Mouse (Mus musculus): ENCODE measurements around the gene Arfgef3.
A peak's percentile ranks its signal among the peaks of the same experiment; 100 is the strongest.

The Arfgef3 gene

DNA sequence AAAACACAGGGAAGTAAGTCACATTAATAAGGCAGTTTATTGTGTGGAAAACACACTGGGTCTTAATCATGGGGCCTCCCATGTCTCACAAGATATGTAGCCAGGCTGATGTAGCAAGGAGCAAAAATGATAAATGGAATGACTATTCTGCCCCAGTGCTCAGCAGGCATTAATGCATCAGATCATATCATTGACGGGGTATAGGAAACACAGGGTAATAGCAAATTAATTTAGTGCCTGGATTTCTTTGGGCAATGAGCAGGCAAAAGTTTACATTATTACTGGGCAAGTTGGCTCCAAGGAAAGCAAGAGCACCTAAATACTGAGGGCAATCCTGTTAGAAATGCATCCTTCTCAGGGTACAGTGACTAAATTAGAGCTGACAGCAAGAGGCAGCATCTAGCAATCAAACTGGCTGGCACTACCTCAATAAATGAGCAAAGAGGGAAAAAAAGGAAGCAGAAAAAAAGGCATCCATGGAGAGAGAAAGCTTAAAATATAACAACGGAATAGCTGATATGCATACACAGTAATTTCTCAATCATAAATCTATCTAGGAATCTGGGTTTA, 62.3 kb downstream of the Arfgef3 start:
- no peak for DNase-seq (ENCODE audit: low read depth, low spot score)

DNA sequence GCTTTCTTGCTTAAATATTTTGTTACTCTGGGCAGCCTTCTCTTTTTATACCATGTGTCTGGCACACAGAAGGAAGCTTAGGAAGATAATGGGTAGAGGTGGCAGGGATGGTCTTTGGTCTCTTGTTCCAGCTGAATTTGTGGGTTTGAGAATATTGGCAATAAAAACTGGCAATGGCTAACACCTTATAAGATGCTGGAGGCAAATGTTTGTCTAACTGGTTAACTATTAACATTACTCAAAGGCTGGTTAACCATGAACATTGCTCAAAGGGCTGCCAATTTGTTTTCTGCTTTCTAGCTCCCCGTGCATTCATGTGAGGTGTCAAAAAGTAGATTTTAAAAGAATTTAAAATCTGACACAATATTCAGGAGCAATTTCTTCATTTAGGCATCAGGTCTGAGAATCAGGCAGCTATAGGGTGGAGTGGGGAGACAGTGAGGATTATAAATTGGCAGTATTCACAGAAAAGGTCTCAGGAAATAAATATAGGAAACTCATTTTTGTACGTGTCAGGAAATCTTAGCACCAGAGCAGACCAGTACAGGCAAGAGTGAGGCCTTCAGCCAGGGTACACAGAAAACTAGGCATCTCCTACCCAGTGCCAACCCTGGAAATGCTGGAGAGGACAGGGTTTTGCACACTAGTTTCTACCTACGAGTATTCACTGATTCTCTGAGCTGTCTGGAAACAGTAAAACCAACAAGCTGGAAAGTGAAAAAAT, 62.9 kb downstream of the Arfgef3 start:
- no peak for DNase-seq (ENCODE audit: low read depth, low spot score)

DNA sequence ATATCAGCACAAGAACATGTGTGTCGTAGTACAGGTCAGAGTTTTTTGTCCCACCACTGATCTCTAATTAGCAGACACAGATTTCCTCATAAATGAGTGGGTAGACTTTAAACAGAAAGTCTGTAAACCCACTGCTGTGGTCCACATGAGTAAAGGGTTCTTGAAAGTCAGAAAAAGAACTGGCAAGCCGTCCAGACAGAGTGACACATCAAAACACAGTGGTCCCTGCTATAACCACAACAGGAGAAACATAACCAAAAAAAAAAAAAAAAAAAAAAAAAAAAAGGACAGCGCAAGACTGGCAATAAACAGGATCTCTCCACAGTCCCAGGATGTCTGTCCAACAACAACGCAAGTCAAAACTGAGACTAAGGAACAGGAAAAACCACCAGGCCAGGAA, 64.9 kb downstream of the Arfgef3 start:
- DNase-seq (ENCODE audit: low read depth, low spot score) = no peak

DNA sequence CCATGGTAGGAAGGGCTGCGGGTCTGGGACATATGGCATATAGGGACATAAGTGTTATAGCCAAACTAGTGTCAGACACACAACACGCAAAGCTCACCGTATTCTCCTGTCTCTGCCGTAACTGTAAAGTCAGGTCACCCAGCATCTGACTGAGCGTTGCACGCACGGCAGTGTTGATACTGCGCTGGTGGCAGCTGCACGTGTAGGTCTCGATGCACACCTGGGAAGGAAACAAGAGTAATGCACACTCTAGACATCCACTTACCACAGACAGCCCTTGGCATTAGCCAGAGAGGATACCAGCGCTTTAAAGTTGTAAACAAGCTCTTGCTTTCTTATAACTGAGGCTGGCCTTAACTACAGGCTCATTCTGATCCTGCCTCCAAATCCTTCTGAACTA, 79.0 kb downstream of the Arfgef3 start:
- no peak for DNase-seq (ENCODE audit: low read depth, low spot score)

DNA sequence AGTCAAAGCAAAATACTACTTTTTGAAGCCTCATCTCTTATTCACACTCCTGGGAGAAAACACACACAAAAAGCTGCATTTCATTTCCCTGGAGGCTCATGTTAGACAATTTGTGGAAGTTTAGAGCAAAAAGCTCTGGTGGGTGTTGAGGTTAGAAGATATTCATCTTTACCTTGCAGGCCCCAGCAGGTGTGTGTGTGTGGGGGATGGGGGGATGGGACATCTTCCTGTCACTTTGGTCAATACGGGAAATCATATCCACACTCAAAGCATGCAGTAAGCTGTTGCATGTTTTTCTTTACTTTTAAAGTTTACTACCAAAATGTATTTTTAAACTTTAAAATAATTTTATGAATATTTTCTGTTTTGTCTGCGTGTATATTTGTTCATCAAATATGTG, 79.7 kb downstream of the Arfgef3 start:
- DNase-seq (ENCODE audit: low read depth, low spot score) = no peak

- peak; percentile 60 for DNase-seq (ENCODE audit: low read depth, low spot score)
These were observed 82.0 kb downstream of the Arfgef3 start for GRCm38 (mm10) chr10:18661606-18662220.

DNA sequence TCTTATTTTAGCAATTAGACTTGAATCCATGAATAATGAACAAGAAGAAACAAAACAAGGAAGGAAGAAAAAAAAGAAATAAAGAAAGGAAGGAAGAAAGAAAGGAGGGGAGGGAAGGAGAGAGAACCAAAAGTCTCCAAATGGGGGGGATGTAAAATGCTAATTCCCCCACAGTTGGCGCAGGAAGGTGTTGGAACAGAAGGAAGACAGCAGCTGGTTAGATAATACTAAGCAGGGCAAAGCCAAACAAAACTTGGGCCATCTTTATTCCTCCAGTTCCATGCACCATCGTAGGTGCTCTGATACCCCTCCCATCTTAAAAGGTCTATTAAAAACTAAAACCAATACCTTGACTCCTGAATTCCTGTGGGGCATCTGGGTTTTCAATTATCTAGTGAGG, 82.8 kb downstream of the Arfgef3 start:
- DNase-seq (ENCODE audit: low read depth, low spot score) = no peak

DNA sequence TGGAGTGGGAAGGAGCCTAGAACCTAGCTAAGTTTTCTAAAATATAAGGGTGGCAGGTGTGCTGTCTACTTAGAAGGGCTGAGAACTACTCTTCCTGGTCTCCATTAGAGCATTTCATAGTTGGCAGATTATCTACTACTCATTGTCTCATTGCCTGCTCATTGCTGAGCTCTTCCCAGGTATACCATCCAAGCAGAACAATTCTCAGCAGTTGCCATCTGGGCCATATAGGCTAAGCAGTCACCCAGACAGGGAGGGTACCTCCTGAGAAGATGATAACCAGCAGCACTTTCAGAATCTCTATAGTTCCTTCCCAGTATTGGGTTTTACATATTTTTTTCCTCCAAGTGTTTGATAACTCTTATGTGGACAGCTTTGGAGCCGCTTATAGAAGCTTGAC, 86.2 kb downstream of the Arfgef3 start:
- DNase-seq (ENCODE audit: low read depth, low spot score) = no peak

- DNase-seq (ENCODE audit: low read depth, low spot score) = no peak
These were observed 96.7 kb downstream of the Arfgef3 start for GRCm38 (mm10) chr10:18647069-18647468.

DNA sequence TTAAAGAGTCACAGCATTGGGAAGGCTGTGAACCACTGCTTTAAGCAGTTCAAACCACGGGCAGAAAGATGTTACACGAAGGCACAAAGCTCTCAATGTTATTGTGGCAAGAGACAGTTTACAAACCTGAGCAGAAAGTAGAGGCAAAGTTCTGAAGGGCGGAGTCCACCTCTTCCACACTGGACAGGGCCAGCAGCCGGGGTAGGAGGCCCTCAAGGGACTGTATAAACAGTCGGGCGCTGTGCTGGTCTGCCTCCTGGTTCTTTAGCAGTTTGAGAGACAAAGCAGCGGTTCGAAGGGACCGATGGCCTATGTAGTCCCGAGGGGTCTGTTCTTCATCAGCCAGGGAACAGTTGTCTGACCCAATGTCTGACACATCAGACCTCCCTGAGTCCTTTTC, 97.7 kb downstream of the Arfgef3 start:
- no peak for DNase-seq (ENCODE audit: low read depth, low spot score)

DNA sequence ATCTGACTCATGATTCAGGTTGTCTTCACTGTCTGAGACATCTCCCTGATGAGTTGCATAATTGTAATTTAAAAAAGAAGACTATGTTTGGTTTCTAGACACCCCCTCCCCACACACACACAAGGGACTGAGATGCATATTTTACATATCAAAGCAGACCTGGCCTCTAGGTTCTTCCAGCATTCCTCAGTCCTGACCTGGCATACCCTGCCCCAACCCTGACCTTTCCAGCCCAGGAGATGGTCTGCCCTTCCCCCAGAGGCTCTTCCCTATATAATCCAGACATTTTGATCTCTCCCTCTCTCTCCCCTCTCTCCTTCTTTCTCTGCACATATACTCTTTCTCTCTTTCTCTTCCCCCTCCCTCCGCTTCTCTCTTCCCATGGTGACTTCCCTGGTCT, 99.4 kb downstream of the Arfgef3 start:
- peak; percentile 81 for DNase-seq (ENCODE audit: low read depth, low spot score)

GRCm38 (mm10) chr10:18643506-18643905, 100.2 kb downstream of the Arfgef3 start:
- no peak for DNase-seq (ENCODE audit: low read depth, low spot score)

DNA sequence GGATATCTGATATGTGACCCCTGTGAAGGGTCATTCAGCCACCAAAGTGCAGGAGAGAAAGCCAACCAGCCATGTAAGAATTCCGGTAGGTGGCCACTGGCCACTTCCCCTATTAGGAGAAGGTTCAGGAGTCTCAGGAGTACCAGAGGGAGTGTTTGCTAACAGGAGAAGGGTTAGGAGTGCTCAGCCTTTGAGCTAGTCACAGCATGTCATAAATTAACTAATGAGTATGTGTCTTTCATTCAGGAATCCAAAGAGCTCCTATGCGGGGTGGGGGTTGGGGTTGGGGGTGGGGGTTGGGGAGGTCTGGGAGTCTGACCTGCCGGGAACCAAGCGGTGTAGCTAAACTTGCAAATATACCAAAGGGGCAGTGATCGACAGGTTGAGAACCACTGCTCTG, 100.9 kb downstream of the Arfgef3 start:
- peak; percentile 48 for DNase-seq (ENCODE audit: low read depth, low spot score)

GRCm38 (mm10) chr10:18640596-18640995, 103.2 kb downstream of the Arfgef3 start:
- no peak for DNase-seq (ENCODE audit: low read depth, low spot score)

GRCm38 (mm10) chr10:18635450-18635849, 108.3 kb downstream of the Arfgef3 start:
- DNase-seq (ENCODE audit: low read depth, low spot score) = no peak

DNA sequence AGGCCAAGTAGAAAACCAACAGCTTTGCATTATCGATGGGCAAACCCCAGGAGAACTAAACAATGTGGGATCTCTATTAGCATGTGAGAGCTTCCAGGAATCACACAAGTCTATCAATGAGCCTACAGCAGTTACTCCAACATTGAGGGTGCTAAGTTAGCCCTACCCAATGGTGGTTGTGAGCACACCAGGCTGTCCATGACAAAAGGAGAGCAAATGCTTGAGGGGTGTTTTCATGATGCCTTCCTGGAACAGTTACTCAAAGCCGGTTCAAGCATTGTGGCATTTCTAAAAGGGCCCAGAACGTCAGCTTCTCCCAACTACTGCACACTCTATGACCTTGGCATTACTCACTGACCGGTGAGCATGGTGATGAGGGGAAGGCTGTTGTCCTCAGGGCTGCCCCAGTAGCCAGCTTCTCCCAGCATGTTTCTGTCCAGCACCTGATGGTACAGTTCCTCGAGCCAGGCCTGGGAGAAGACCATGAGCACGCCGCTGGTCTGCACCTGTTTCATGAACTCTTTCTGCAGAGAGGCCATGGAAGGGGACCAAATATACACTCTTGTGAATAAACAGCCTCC, 109.3 kb downstream of the Arfgef3 start:
- peak; percentile 87 for DNase-seq (ENCODE audit: low read depth, low spot score)

GRCm38 (mm10) chr10:18630498-18630897, 113.3 kb downstream of the Arfgef3 start:
- DNase-seq (ENCODE audit: low read depth, low spot score) = no peak

DNA sequence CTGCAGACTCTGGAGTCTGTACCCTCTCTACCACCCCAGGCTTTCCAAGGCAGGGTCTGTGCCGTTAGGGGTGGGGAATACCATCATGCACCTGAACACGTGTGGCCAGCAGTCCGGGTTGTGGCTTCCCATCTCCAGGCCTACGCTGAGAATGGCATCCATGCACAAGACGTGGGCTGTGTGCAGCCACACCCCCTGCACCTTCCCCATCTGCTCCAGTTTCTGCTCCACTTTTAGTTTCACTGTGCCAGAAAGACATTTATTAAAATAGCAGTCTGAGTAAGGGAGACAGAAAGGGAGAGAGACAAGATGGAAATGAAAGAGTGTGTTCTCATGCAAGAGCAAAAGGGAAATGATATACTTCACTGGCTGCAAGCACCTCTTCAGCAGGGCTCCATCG, 116.2 kb downstream of the Arfgef3 start:
- DNase-seq (ENCODE audit: low read depth, low spot score) = no peak

DNA sequence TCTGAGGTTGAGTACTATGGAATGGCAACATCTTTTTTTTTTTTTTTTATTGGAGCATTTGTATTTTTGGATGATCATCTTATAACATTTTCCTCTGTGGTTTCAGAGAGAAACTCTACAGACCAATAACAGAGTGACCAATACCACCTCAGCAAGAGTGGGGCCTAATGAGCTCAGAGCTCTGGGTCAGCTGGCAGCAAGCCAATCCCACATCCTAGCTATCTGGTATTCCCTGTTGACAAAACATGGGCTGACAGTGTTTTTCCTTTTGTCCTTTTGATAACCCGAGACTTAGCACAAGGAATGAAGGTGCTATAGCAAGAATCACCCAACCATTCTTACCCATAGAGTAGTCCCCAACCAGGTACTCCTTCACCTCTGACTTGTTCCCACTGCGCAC, 131.0 kb downstream of the Arfgef3 start:
- peak; percentile 3 for DNase-seq (ENCODE audit: low read depth, low spot score)

DNA sequence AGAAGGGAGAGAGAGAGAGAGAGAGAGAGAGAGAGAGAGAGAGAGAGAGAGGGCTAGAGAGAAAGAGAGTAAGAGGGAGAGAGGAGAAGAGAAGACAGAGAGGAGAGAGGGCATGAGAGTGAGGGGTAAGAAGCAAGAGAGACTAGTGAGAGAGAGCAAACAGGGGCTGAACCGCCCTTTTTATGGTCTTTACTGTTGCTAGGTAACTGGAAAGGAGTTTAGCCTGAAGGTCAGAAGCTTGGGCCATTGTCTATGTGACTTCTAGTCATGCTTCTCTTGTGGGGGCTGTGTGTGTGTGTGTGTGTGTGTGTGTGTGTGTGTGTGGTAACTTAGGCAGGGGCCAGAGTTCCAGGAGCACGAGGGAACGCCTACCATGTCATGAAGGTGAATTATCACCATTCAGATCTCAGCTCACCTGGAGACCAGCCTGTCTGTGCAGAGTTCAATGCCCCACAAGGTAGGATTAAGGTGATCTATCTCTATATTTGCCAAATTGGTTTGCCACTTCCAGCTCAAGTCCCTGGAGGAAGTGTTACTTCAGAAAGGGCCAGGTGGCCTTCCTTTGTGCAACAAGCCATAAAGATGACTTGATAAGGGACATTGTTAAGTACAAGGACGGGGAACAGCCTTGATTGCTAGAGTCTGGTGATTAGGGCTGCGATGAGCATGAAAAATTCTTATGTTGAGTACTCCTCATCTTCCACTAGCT, 138.8 kb downstream of the Arfgef3 start:
- DNase-seq (ENCODE audit: low read depth, low spot score) = peak; percentile 19

DNA sequence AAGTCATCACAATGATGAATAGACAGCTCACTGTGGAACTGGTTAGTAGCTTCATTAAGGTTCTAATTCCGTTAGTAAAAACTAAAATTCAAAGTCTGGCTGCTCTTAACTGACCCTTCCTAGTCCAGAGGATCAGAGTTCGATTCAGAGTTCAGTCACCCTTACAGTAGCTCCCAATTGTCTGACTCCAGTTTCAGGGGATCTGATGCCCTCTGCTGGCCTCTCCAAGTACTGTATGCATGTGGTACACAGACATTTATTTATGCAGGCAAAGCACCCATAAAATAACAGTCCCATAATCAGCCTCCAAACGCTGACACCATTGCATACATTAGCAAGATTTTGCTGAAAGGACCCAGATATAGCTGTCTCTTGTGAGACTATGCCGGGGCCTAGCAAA, 141.7 kb downstream of the Arfgef3 start:
- peak; percentile 80 for DNase-seq (ENCODE audit: low read depth, low spot score)

DNA sequence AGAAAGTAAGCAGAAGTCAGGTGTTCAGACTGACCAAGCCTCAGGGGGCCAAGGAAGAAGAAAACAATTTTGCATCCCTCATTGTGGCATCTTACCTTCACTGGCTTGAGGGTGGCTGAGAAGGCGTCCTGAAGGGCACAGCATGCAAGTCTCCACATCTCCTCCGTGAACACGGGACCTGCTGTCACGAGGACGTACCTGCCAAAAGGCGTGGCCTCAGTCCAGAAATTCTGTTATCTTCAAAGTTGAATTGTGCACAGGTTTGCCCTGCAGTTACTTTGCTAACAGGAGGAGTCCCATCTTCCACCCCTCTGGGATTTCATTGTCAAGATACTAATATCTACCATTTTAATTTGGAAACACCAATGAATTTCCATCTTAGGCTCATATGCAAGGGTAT, 146.1 kb downstream of the Arfgef3 start:
- DNase-seq (ENCODE audit: low read depth, low spot score) = no peak
